Mouse (Mus musculus): Measurements from ENCODE around the gene P2ry2. TPM values are rescaled to one million over a fixed set of nuclear protein-coding genes. Genes with fewer than 3 reads are reported as not detected.

The P2ry2 gene
- total RNA-seq, 1 experiment: 2.8 TPM

DNA sequence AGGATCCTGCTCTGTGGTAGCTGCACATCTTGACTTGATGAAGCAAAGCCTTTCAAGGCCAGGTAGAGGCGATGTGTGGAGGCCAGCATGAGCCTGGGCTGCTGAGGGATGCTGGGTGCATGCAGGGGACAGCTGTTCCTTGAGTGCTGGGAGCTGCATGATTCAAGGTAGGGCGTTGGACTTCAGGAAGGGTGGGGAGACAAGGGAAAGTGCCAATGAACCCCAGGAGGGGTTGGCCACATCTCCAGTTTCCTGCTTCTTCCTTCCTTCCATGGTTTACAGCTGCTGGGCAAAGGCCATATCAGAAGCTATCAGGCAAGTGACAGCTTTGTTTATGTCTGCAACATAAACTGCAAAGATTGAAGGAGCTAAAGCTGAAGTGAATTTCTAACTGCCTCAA, 28.9 kb upstream of the P2ry2 start:
- Histone ChIP-seq H3K36me3 (ENCODE audit: control insufficient read depth, insufficient read depth, low read length, poor library complexity, severe bottlenecking) (no peaks in the 10 kb centered on the region), H3K9ac (ENCODE audit: insufficient read depth, low read depth, low read length, poor library complexity, severe bottlenecking) (no peak overlapping the region), H3K4me3 (ENCODE audit: insufficient read depth in 1 of 2, low read depth in 1 of 2, low read length in 2 of 2, poor library complexity in 1 of 2, severe bottlenecking in 1 of 2) (no peak overlapping the region), H3K27ac (ENCODE audit: insufficient read depth, low read depth, low read length, poor library complexity, severe bottlenecking) (no peak overlapping the region), H3K4me1 (ENCODE audit: control insufficient read depth in 2 of 2, insufficient read depth in 2 of 2, low read length in 2 of 2, poor library complexity in 1 of 2) (no peaks in the 10 kb centered on the region), H3K9me3 (ENCODE audit: control insufficient read depth, insufficient read depth, low read depth, low read length) (no peaks in the 10 kb centered on the region)
- no peak for DNase-seq (ENCODE audit: low read depth, low spot score)
- in situ Hi-C loops (cut with MboI; ENCODE audit: low sequenced_read_pairs in 2 of 2, unreplicated experiment in 2 of 2): no loop called here
- no peak for TF ChIP-seq ZNF384 (IDR thresholded peaks at IDR 0.05; ENCODE audit: low read depth, low read length)
- no peak for TF ChIP-seq MAFK (IDR thresholded peaks at IDR 0.05; ENCODE audit: insufficient read depth, low read depth, low read length)
- TF ChIP-seq HCFC1 (IDR thresholded peaks at IDR 0.05; ENCODE audit: borderline replicate concordance, insufficient read depth, low read length): no peak
- no peak for TF ChIP-seq ZC3H11A (IDR thresholded peaks at IDR 0.05; ENCODE audit: borderline replicate concordance, low read depth, low read length)
- TF ChIP-seq CHD2 (IDR thresholded peaks at IDR 0.05; ENCODE audit: low read depth, low read length): no peak

DNA sequence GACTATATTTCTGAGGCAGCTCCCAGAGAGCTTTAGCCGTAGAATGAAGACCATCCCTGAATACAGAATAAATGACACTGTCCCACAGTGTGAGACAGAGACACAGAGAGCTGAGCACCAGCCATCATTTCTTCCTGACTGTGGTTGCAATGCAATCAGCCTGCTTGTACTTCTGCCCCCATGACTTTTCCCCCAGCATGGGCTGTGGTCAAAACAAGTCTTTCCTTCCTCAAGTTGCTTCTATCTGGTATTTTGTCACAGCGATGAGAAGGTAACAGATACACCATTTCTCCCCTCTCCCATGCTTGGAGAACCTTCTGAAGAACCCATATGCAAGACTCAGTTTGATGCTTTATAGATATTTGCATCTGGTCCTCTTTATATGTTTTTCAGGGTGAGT, 20.7 kb upstream of the P2ry2 start:
- in situ Hi-C loops (cut with MboI; ENCODE audit: low sequenced_read_pairs in 2 of 2, unreplicated experiment in 2 of 2): no loop called here
- no peak for DNase-seq (ENCODE audit: low read depth, low spot score)
- Histone ChIP-seq H3K4me3 (ENCODE audit: insufficient read depth in 1 of 2, low read depth in 1 of 2, low read length in 2 of 2, poor library complexity in 1 of 2, severe bottlenecking in 1 of 2) (no peak overlapping the region), H3K9ac (ENCODE audit: insufficient read depth, low read depth, low read length, poor library complexity, severe bottlenecking) (no peak overlapping the region), H3K27ac (ENCODE audit: insufficient read depth, low read depth, low read length, poor library complexity, severe bottlenecking) (no peak overlapping the region), H3K36me3 (ENCODE audit: control insufficient read depth, insufficient read depth, low read length, poor library complexity, severe bottlenecking) (no peaks in the 10 kb centered on the region), H3K9me3 (ENCODE audit: control insufficient read depth, insufficient read depth, low read depth, low read length) (no peaks in the 10 kb centered on the region), H3K4me1 (ENCODE audit: control insufficient read depth in 2 of 2, insufficient read depth in 2 of 2, low read length in 2 of 2, poor library complexity in 1 of 2) (no peaks in the 10 kb centered on the region)
- TF ChIP-seq ZNF384 (IDR thresholded peaks at IDR 0.05; ENCODE audit: low read depth, low read length): no peak
- no peak for TF ChIP-seq CHD2 (IDR thresholded peaks at IDR 0.05; ENCODE audit: low read depth, low read length)
- TF ChIP-seq HCFC1 (IDR thresholded peaks at IDR 0.05; ENCODE audit: borderline replicate concordance, insufficient read depth, low read length): no peak
- no peak for TF ChIP-seq MAFK (IDR thresholded peaks at IDR 0.05; ENCODE audit: insufficient read depth, low read depth, low read length)
- TF ChIP-seq ZC3H11A (IDR thresholded peaks at IDR 0.05; ENCODE audit: borderline replicate concordance, low read depth, low read length): no peak

DNA sequence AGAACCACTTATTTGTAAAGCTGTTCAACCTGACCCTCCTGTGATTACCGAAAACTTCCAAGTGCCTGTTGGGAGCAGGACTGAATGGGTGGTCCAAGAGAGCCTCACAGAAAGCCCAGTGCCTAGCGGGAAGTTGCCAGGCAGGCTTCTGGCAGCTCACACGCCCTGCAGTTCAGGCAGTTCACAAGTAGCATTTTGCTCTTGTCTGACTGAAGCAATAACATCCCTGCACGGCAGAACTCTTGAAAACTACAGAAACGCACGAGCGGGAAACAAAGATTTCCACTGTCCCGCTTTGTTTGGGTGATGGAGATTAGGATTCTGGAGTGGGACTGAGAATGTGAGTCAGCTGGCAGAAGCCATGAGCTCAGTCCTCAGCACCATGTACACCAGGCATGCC, 18.6 kb upstream of the P2ry2 start:
- TF ChIP-seq ZNF384 (IDR thresholded peaks at IDR 0.05; ENCODE audit: low read depth, low read length) (no peak), HCFC1 (IDR thresholded peaks at IDR 0.05; ENCODE audit: borderline replicate concordance, insufficient read depth, low read length) (no peak), CHD2 (IDR thresholded peaks at IDR 0.05; ENCODE audit: low read depth, low read length) (no peak), ZC3H11A (IDR thresholded peaks at IDR 0.05; ENCODE audit: borderline replicate concordance, low read depth, low read length) (no peak), MAFK (IDR thresholded peaks at IDR 0.05; ENCODE audit: insufficient read depth, low read depth, low read length) (no peak)
- Histone ChIP-seq H3K4me1 (ENCODE audit: control insufficient read depth in 2 of 2, insufficient read depth in 2 of 2, low read length in 2 of 2, poor library complexity in 1 of 2) (no peaks in the 10 kb centered on the region), H3K4me3 (ENCODE audit: insufficient read depth in 1 of 2, low read depth in 1 of 2, low read length in 2 of 2, poor library complexity in 1 of 2, severe bottlenecking in 1 of 2) (no peak overlapping the region), H3K9me3 (ENCODE audit: control insufficient read depth, insufficient read depth, low read depth, low read length) (no peaks in the 10 kb centered on the region), H3K9ac (ENCODE audit: insufficient read depth, low read depth, low read length, poor library complexity, severe bottlenecking) (no peak overlapping the region), H3K36me3 (ENCODE audit: control insufficient read depth, insufficient read depth, low read length, poor library complexity, severe bottlenecking) (no peaks in the 10 kb centered on the region), H3K27ac (ENCODE audit: insufficient read depth, low read depth, low read length, poor library complexity, severe bottlenecking) (no peak overlapping the region)
- DNase-seq (ENCODE audit: low read depth, low spot score): no peak
- in situ Hi-C loops (cut with MboI; ENCODE audit: low sequenced_read_pairs in 2 of 2, unreplicated experiment in 2 of 2): no loop called here

DNA sequence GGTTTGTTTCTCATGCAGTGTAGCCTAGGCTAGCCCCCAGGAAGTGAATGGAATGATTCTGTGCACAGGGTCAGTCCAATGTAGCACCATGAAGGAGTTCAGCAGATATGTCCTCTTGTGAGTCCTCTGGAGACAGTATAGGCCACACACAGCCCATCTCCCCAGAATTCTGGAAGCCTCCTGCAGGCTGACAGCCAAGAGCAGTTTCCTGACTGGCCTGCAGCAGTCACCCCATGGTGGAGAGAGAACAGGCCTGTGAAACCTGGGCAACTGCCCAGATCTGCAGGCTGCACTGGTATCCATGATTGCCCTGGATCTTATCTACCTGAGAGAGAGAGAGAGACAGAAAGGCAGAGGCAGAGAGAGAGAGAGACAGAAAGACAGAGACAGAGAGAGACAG, 18.1 kb upstream of the P2ry2 start:
- Histone ChIP-seq H3K27ac (ENCODE audit: insufficient read depth, low read depth, low read length, poor library complexity, severe bottlenecking) (no peak overlapping the region), H3K9me3 (ENCODE audit: control insufficient read depth, insufficient read depth, low read depth, low read length) (no peaks in the 10 kb centered on the region), H3K4me1 (ENCODE audit: control insufficient read depth in 2 of 2, insufficient read depth in 2 of 2, low read length in 2 of 2, poor library complexity in 1 of 2) (no peaks in the 10 kb centered on the region), H3K9ac (ENCODE audit: insufficient read depth, low read depth, low read length, poor library complexity, severe bottlenecking) (no peak overlapping the region), H3K36me3 (ENCODE audit: control insufficient read depth, insufficient read depth, low read length, poor library complexity, severe bottlenecking) (no peaks in the 10 kb centered on the region), H3K4me3 (ENCODE audit: insufficient read depth in 1 of 2, low read depth in 1 of 2, low read length in 2 of 2, poor library complexity in 1 of 2, severe bottlenecking in 1 of 2) (no peak overlapping the region)
- in situ Hi-C loops (cut with MboI; ENCODE audit: low sequenced_read_pairs in 2 of 2, unreplicated experiment in 2 of 2): no loop called here
- DNase-seq (ENCODE audit: low read depth, low spot score): no peak
- TF ChIP-seq HCFC1 (IDR thresholded peaks at IDR 0.05; ENCODE audit: borderline replicate concordance, insufficient read depth, low read length) (no peak), CHD2 (IDR thresholded peaks at IDR 0.05; ENCODE audit: low read depth, low read length) (no peak), MAFK (IDR thresholded peaks at IDR 0.05; ENCODE audit: insufficient read depth, low read depth, low read length) (no peak), ZC3H11A (IDR thresholded peaks at IDR 0.05; ENCODE audit: borderline replicate concordance, low read depth, low read length) (no peak), ZNF384 (IDR thresholded peaks at IDR 0.05; ENCODE audit: low read depth, low read length) (no peak)

DNA sequence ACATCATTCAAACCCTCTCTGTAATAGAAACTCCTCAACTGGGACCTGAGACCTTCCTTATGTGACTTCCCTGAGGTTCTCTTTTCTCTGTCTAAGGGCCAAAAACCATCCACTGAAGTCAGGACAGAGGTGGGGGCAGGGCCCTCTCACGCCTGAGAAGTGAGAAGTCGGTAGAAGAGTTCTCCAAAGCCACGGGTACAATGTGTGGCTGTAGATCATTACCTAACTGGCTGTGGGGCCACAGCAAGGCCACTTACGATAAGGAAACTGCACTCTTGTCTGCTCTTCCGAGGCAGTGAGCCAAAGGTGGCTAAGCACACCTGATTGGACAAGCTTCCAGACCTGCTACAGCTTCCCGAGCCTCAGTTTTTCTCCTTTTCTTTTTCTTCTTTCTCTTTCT, 16.8 kb upstream of the P2ry2 start:
- Histone ChIP-seq H3K9ac (ENCODE audit: insufficient read depth, low read depth, low read length, poor library complexity, severe bottlenecking) (no peak overlapping the region), H3K27ac (ENCODE audit: insufficient read depth, low read depth, low read length, poor library complexity, severe bottlenecking) (no peak overlapping the region), H3K4me1 (ENCODE audit: control insufficient read depth in 2 of 2, insufficient read depth in 2 of 2, low read length in 2 of 2, poor library complexity in 1 of 2) (no peaks in the 10 kb centered on the region), H3K4me3 (ENCODE audit: insufficient read depth in 1 of 2, low read depth in 1 of 2, low read length in 2 of 2, poor library complexity in 1 of 2, severe bottlenecking in 1 of 2) (no peak overlapping the region), H3K9me3 (ENCODE audit: control insufficient read depth, insufficient read depth, low read depth, low read length) (no peaks in the 10 kb centered on the region), H3K36me3 (ENCODE audit: control insufficient read depth, insufficient read depth, low read length, poor library complexity, severe bottlenecking) (no peaks in the 10 kb centered on the region)
- DNase-seq (ENCODE audit: low read depth, low spot score): no peak
- TF ChIP-seq MAFK (IDR thresholded peaks at IDR 0.05; ENCODE audit: insufficient read depth, low read depth, low read length) (no peak), ZNF384 (IDR thresholded peaks at IDR 0.05; ENCODE audit: low read depth, low read length) (no peak), ZC3H11A (IDR thresholded peaks at IDR 0.05; ENCODE audit: borderline replicate concordance, low read depth, low read length) (no peak), CHD2 (IDR thresholded peaks at IDR 0.05; ENCODE audit: low read depth, low read length) (no peak), HCFC1 (IDR thresholded peaks at IDR 0.05; ENCODE audit: borderline replicate concordance, insufficient read depth, low read length) (no peak)
- in situ Hi-C loops (cut with MboI; ENCODE audit: low sequenced_read_pairs in 2 of 2, unreplicated experiment in 2 of 2): no loop called here

Measured in ES-E14 (cell line).